Mouse (Mus musculus) intestine, postnatal 0 days (tissue): ENCODE measurements around the gene Msrb3. TPM values are rescaled to one million over a fixed set of nuclear protein-coding genes. Genes with fewer than 3 reads are reported as not detected.

Experiments
- ATAC-seq: fragments of 200-750 bp; cut with Nextera tagmentation; 2 replicates; pipeline ENCODE4 v1.8.0; 2017; ENCODE audit warnings: mild to moderate bottlenecking, moderate TSS enrichment, moderate library complexity
- H3K27ac ChIP-seq: fragments of 300-500 bp; sonication (generic); 2 replicates; pipeline ENCODE4 v1.5.1; 2014; ENCODE audit warnings: mild to moderate bottlenecking, low read depth, low read length, moderate library complexity
- H3K27me3 ChIP-seq: fragments of 300-500 bp; sonication (generic); replicated peaks from 2 replicates; pipeline ENCODE4 v1.6.1; 2014; ENCODE audit warnings: low read length, mixed read lengths; ENCODE audit not compliant: control insufficient read depth, insufficient read depth
- H3K36me3 ChIP-seq: fragments of 300-500 bp; sonication (generic); 2 replicates; pipeline ENCODE4 v1.6.1; 2014; ENCODE audit warnings: mild to moderate bottlenecking, moderate library complexity; ENCODE audit not compliant: control insufficient read depth, insufficient read depth
- H3K4me1 ChIP-seq: fragments of 300-500 bp; sonication (generic); replicated peaks from 2 replicates; pipeline ENCODE4 v1.6.1; 2014; ENCODE audit warnings: antibody characterized with exemption, low read length, mixed read lengths; ENCODE audit not compliant: control insufficient read depth, insufficient read depth
- H3K4me2 ChIP-seq: fragments of 300-500 bp; sonication (generic); replicated peaks from 2 replicates; pipeline ENCODE4 v1.6.1; 2014; ENCODE audit warnings: low read depth, mild to moderate bottlenecking, moderate library complexity
- H3K4me3 ChIP-seq: fragments of 300-500 bp; sonication (generic); 2 replicates; pipeline ENCODE4 v1.5.1; 2014; ENCODE audit warnings: low read depth, low read length
- H3K9ac ChIP-seq: fragments of 300-500 bp; sonication (generic); 2 replicates; pipeline ENCODE4 v1.6.1; 2014; ENCODE audit warnings: mild to moderate bottlenecking, low read depth, low read length
- H3K9me3 ChIP-seq: fragments of 300-500 bp; sonication (generic); 2 replicates; pipeline ENCODE4 v1.6.1; 2016; ENCODE audit warnings: mixed run types; ENCODE audit not compliant: control insufficient read depth
- CTCF ChIP-seq: sonication (generic); IDR thresholded peaks from 2 replicates; pipeline ENCODE4 v1.5.1; 2016; ENCODE audit warnings: low read depth, mild to moderate bottlenecking, control low read depth, antibody characterized with exemption, moderate library complexity
- WGBS: fragments of 180-500 bp; shearing (Covaris S2); extraction: QIAGEN DNeasy Blood & Tissue Kit; methylation state at CpG from one replicate; pipeline ENCODE4 v1.1.7; 2014; 5-methylcytosine and 5-hydroxymethylcytosine counted together
- polyA plus RNA-seq: library from polyadenylated mRNA; unstranded; fragments of >200 nt; fragmentation: Nextera tagmentation; extraction: Ambion mirVana; gene quantifications from 2 replicates; pipeline ENCODE4 v1.2.1, GENCODE M21; 2015

The Msrb3 gene
- polyA plus RNA-seq, 1 experiment from 2014 or later, result 17.2 TPM

DNA sequence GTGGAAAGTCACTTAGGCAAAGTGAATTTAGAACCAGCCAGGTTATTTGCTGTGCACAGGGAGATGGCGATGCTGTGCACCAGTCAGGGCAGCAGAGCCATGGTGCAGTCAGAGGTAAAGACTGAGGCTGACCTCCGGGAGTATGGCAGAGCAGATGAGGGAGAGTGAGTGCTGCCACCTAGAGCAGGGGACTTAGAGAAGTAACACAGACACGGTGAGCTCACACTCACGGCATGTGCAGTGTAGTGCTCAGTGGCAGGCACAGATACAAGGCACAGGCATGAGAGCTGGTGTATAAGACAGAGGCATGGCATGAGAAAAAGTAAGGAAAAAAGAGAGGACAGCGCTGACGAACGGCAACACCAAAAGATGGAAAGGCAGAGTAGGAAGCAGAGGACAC, 30.6 kb upstream of the Msrb3 start:
- no peak overlapping the region for H3K9ac ChIP-seq
- H3K27me3 ChIP-seq, result no peaks in the 10 kb centered on the region
- no peak overlapping the region for H3K4me3 ChIP-seq
- H3K4me1 ChIP-seq, result no peaks in the 10 kb centered on the region
- no peaks in the 10 kb centered on the region for H3K9me3 ChIP-seq
- H3K27ac ChIP-seq, result no peak overlapping the region
- WGBS, result 75% methylated on average over 7 of the region's 7 CpGs
- H3K36me3 ChIP-seq, result peaks cover 30% of the 10 kb centered on the region
- ATAC-seq, result no peak
- TF ChIP-seq CTCF, result peak; percentile 43
- H3K4me2 ChIP-seq, result no peak overlapping the region

DNA sequence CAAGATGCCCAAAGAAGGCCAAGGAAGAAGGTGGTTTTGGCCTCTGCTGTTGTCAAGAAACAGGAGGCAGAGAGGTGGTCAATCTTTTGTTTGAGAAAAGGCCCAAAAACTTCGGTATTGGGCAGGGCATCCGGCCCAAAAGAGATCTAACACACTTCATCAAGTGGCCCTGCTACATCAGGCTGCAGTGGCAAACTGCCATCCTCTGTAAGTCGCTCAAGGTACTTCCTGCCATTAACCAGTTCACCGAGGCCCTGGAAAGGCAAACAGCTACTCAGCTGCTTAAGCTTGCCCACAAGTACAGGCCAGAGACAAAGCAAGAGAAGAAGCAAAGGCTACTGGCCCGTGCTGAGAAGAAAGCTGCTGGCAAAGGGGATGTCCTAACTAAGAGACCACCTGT, 29.3 kb upstream of the Msrb3 start:
- peaks cover 30% of the 10 kb centered on the region for H3K36me3 ChIP-seq
- TF ChIP-seq CTCF, result no peak

DNA sequence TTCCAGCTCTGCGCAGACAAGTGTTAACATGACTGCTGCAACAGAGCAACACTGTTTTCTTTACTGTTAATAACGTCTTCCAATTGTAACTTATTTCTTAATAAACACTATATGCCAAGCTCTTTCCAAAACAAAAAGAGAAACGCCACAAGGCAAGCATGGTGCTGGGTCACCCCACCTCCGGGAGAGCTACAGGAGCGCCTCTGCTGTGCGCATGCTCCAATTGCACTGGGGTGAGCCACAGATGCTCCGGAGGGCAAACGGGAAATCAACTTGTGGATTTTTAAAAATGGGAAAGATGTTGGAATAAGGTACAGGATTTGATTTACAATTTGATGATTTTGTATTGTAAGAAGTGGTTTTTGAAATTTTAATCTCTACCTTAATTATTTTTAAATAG, 27.3 kb upstream of the Msrb3 start:
- H3K4me2 ChIP-seq, result no peak overlapping the region
- H3K27me3 ChIP-seq, result no peaks in the 10 kb centered on the region
- ATAC-seq, result no peak
- H3K9ac ChIP-seq, result no peak overlapping the region
- TF ChIP-seq CTCF, result no peak
- H3K4me1 ChIP-seq, result no peaks in the 10 kb centered on the region
- WGBS, result 91% methylated on average over 8 of the region's 8 CpGs
- H3K36me3 ChIP-seq, result peaks cover 35% of the 10 kb centered on the region
- no peak overlapping the region for H3K27ac ChIP-seq
- H3K9me3 ChIP-seq, result no peaks in the 10 kb centered on the region
- H3K4me3 ChIP-seq, result no peak overlapping the region

More for the DNA sequence above, 29.3 kb upstream of the Msrb3 start:
- no peak overlapping the region for H3K9ac ChIP-seq
- no peak overlapping the region for H3K27ac ChIP-seq
- 78% methylated on average over 5 of the region's 5 CpGs for WGBS
- H3K4me2 ChIP-seq, result no peak overlapping the region
- H3K9me3 ChIP-seq, result no peaks in the 10 kb centered on the region
- ATAC-seq, result no peak
- no peak overlapping the region for H3K4me3 ChIP-seq
- H3K4me1 ChIP-seq, result no peaks in the 10 kb centered on the region
- no peaks in the 10 kb centered on the region for H3K27me3 ChIP-seq

DNA sequence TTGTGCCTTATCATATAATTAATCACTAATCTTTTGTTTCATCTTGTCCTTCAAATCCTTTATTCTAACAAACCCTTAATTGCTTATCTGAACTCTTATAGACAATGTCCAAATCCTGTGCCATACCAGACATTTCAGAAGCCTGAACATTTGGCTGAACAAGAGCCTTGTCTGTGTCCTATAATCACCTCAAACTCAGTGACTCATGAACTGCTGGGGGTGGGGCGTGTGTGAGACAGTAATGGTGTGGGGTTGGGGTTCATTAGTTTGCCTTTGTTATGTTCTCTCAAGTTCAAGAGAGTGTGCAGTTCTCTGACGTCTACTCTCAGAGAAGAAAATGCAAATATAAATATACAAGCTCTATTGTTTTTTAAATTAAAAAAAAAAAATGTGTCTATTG, 22.6 kb upstream of the Msrb3 start:
- TF ChIP-seq CTCF, result no peak
- H3K4me2 ChIP-seq, result no peak overlapping the region
- H3K9ac ChIP-seq, result no peak overlapping the region
- peaks cover 19% of the 10 kb centered on the region for H3K36me3 ChIP-seq
- H3K27ac ChIP-seq, result no peak overlapping the region
- ATAC-seq, result no peak
- no peaks in the 10 kb centered on the region for H3K27me3 ChIP-seq
- no peaks in the 10 kb centered on the region for H3K4me1 ChIP-seq
- H3K4me3 ChIP-seq, result no peak overlapping the region
- WGBS, result 61% methylated on average over 2 of the region's 2 CpGs
- H3K9me3 ChIP-seq, result no peaks in the 10 kb centered on the region

DNA sequence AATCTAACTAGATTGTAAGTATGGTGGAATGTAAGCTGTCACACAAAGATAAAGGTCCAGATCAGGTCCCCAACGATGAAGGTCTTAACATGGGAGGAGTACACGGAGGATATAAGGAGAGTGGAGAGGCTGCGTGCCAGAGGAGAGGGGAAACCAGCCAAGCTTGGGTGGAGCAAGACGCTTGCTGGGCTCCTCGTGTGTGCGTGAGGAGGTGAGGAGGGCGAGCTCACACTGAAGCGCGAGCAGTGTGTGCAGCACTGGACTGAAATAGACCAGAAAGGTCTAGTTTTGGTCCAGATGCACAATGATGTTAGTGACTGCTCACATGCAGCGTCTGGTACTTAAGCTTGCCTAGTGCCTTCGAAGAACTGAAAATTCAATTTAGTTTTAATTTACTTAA, 21.7 kb upstream of the Msrb3 start:
- no peak overlapping the region for H3K27ac ChIP-seq
- H3K36me3 ChIP-seq, result peaks cover 12% of the 10 kb centered on the region
- no peak for TF ChIP-seq CTCF
- no peak overlapping the region for H3K4me2 ChIP-seq
- no peak overlapping the region for H3K4me3 ChIP-seq
- no peaks in the 10 kb centered on the region for H3K4me1 ChIP-seq
- no peaks in the 10 kb centered on the region for H3K9me3 ChIP-seq
- ATAC-seq, result no peak
- WGBS, result 85% methylated on average over 11 of the region's 11 CpGs
- H3K9ac ChIP-seq, result no peak overlapping the region
- H3K27me3 ChIP-seq, result no peaks in the 10 kb centered on the region

DNA sequence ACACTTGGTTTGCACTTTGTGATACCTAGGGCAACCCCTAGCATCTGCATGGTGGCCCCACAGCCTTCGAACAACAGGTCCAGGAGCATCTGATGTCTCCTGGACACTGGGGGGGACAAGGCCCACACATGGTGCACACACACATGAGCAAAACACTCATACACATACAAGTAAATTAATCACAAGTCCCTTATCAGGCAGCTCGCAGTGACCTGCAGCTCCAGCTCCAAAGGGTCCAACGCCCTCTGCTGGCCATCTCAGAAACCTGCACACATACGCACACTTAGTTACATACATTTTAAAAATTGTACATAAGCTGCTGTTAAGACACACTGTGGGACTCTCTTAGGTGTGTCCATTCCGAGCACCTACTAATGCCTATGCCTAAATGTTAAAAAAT, 17.3 kb upstream of the Msrb3 start:
- peak; percentile 62 for TF ChIP-seq CTCF
- no peaks in the 10 kb centered on the region for H3K9me3 ChIP-seq
- H3K36me3 ChIP-seq, result no peaks in the 10 kb centered on the region
- no peak for ATAC-seq
- H3K4me2 ChIP-seq, result no peak overlapping the region
- H3K27me3 ChIP-seq, result no peaks in the 10 kb centered on the region
- WGBS, result 89% methylated on average over 5 of the region's 5 CpGs
- no peaks in the 10 kb centered on the region for H3K4me1 ChIP-seq
- no peak overlapping the region for H3K4me3 ChIP-seq
- no peak overlapping the region for H3K9ac ChIP-seq
- no peak overlapping the region for H3K27ac ChIP-seq
